5 mouse cellular contexts compared by ENCODE assay signal in genomic region chr3:101820708-101821107, GRCm38 (mm10). TPM values are rescaled to one million over a fixed set of nuclear protein-coding genes. Genes with fewer than 3 reads are reported as not detected.
"Had no signal": no experiment of that assay in that cellular context is flagged by ENCODE, and none has a peak within 500 bp of the region (broad histone marks: within the 10 kb centered on the region; RNA-seq: fewer than 3 reads in every experiment).

No protein-coding gene starts in this region.

RNA-seq across cellular contexts. Expression of gene Mab21l3, which starts 28.1 kb away (rescaled TPM):
- total RNA-seq: heart, postnatal 14 days; heart, postnatal 36 days; hematopoietic stem cell, adult 5-6 weeks; layer of hippocampus, adult 18-20 months; layer of hippocampus, adult 8-10 months had no signal
